Mouse (Mus musculus) fat pad, adult 2 months (tissue): ENCODE measurements at regions not wholly inside any gene's neighbourhood (a gene's known extent, or its start where the extent isn't known, plus 50 kb on each side); places are given as distances from the start of the nearest gene placed in this dataset.

Experiments used
- DNase-seq: peaks from one replicate; pipeline ENCODE4 v3.0.0-alpha.2; 2011; ENCODE audit warnings: low read depth, low spot score; ENCODE audit errors: extremely low read depth

GRCm38 (mm10) chr2:147515436-147515835 is 153.7 kb downstream of the Pax1 start:
- no peak for DNase-seq

- no peak for DNase-seq
Observed at GRCm38 (mm10) chr2:147514748-147515147, 153.0 kb downstream of the Pax1 start.

GRCm38 (mm10) chr2:147503962-147504361 is 142.2 kb downstream of the Pax1 start:
- no peak for DNase-seq

GRCm38 (mm10) chr2:147498731-147499130 is 137.0 kb downstream of the Pax1 start:
- no peak for DNase-seq

- no peak for DNase-seq
Observed at GRCm38 (mm10) chr2:147455932-147456331, 94.2 kb downstream of the Pax1 start.

- no peak for DNase-seq
Observed at GRCm38 (mm10) chr2:147454362-147455257, 92.9 kb downstream of the Pax1 start.
